Mouse (Mus musculus): ENCODE data around the gene Ing2. TPM values are rescaled to one million over a fixed set of nuclear protein-coding genes. Genes with fewer than 3 reads are reported as not detected.

Gene Ing2
- polyA plus RNA-seq, 1 experiment = 9.3 TPM

- WGBS = 70% methylated on average over 9 of the region's 9 CpGs
- no peak for DNase-seq
- TF ChIP-seq CTCF (conservative IDR thresholded peaks at IDR 0.05; ENCODE audit: insufficient read depth, insufficient read length, low read depth, low read length) = no peak
- TF ChIP-seq POLR2A (IDR thresholded peaks at IDR 0.05; ENCODE audit: low read depth, low read length) = no peak
- Histone ChIP-seq H3K4me3 (ENCODE audit: insufficient read depth, low read depth, low read length) (no peak overlapping the region), H3K27me3 (replicated peaks; ENCODE audit: control insufficient read depth, insufficient read depth, low read length) (no peaks in the 10 kb centered on the region), H3K36me3 (ENCODE audit: control insufficient read depth, insufficient read depth, low read length) (no peaks in the 10 kb centered on the region), H3K4me1 (ENCODE audit: control insufficient read depth, insufficient read depth, low read length) (no peaks in the 10 kb centered on the region), H3K27ac (ENCODE audit: insufficient read depth, low read depth, low read length) (no peak overlapping the region)
Observed at GRCm38 (mm10) chr8:47642514-47643064, 32.8 kb downstream of the Ing2 start.

DNA sequence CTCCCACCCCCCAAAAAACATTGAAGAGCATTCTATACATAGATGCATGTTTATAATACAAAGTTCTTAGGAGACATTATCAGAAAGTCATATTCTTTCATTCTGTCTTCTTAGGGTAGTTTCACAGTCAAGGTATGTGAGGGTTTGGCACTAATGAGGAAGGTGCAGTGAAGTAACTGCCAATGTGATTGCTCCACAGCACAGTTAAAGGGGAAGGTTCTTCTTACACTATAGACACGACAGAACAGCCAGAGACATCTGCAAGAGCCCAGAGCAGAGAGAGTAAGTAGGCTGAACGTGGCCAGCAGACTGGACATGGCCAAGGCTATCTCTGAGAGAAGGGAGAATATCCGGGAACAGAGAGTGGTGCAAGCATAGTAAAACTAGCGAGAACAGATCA is 38.2 kb downstream of the Ing2 start:
- no peak for DNase-seq

GRCm38 (mm10) chr8:47636032-47636431 is 39.3 kb downstream of the Ing2 start:
- Histone ChIP-seq H3K27me3 (replicated peaks; ENCODE audit: control insufficient read depth, insufficient read depth, low read length) (no peaks in the 10 kb centered on the region), H3K4me3 (ENCODE audit: insufficient read depth, low read depth, low read length) (no peak overlapping the region), H3K4me1 (ENCODE audit: control insufficient read depth, insufficient read depth, low read length) (no peaks in the 10 kb centered on the region), H3K36me3 (ENCODE audit: control insufficient read depth, insufficient read depth, low read length) (no peaks in the 10 kb centered on the region), H3K27ac (ENCODE audit: insufficient read depth, low read depth, low read length) (no peak overlapping the region)
- WGBS = 65% methylated on average over 3 of the region's 3 CpGs
- no peak for DNase-seq
- TF ChIP-seq CTCF (conservative IDR thresholded peaks at IDR 0.05; ENCODE audit: insufficient read depth, insufficient read length, low read depth, low read length) (no peak), POLR2A (IDR thresholded peaks at IDR 0.05; ENCODE audit: low read depth, low read length) (no peak)

More for the DNA sequence above, 38.2 kb downstream of the Ing2 start:
- Histone ChIP-seq H3K27ac (ENCODE audit: insufficient read depth, low read depth, low read length) (no peak overlapping the region), H3K36me3 (ENCODE audit: control insufficient read depth, insufficient read depth, low read length) (no peaks in the 10 kb centered on the region), H3K27me3 (replicated peaks; ENCODE audit: control insufficient read depth, insufficient read depth, low read length) (no peaks in the 10 kb centered on the region), H3K4me3 (ENCODE audit: insufficient read depth, low read depth, low read length) (no peak overlapping the region), H3K4me1 (ENCODE audit: control insufficient read depth, insufficient read depth, low read length) (no peaks in the 10 kb centered on the region)
- 68% methylated on average over 4 of the region's 4 CpGs for WGBS
- no peak for TF ChIP-seq POLR2A (IDR thresholded peaks at IDR 0.05; ENCODE audit: low read depth, low read length)
- TF ChIP-seq CTCF (conservative IDR thresholded peaks at IDR 0.05; ENCODE audit: insufficient read depth, insufficient read length, low read depth, low read length) = no peak

- Histone ChIP-seq H3K27ac (ENCODE audit: insufficient read depth, low read depth, low read length) (no peak overlapping the region), H3K27me3 (replicated peaks; ENCODE audit: control insufficient read depth, insufficient read depth, low read length) (no peaks in the 10 kb centered on the region), H3K4me1 (ENCODE audit: control insufficient read depth, insufficient read depth, low read length) (no peaks in the 10 kb centered on the region), H3K36me3 (ENCODE audit: control insufficient read depth, insufficient read depth, low read length) (no peaks in the 10 kb centered on the region), H3K4me3 (ENCODE audit: insufficient read depth, low read depth, low read length) (no peak overlapping the region)
- TF ChIP-seq CTCF (conservative IDR thresholded peaks at IDR 0.05; ENCODE audit: insufficient read depth, insufficient read length, low read depth, low read length) = no peak
- no peak for TF ChIP-seq POLR2A (IDR thresholded peaks at IDR 0.05; ENCODE audit: low read depth, low read length)
- WGBS = 54% methylated on average over 10 of the region's 10 CpGs
- DNase-seq = no peak
Observed at GRCm38 (mm10) chr8:47634791-47635341, 40.5 kb downstream of the Ing2 start.

DNA sequence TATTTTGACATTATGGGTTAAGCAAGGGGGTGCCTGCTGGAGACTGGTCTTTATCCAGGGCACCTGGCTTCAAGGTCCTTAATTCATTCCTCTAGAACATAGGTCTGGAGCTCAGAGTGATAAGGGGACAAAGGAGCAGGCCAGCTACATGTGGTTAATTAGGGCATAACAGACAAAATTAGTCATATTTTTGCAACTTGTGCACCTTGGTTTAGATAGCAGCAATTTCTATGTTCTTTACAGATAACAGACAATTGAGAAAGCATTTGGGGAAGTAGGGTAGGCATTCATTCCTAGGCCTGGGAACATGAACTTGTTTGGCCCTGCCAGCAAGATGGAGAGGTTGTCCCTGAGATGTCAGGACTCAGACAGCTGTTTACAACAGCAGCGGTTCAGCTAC is 54.2 kb downstream of the Ing2 start:
- 100% methylated on average over 1 of the region's 1 CpGs for WGBS
- TF ChIP-seq CTCF (conservative IDR thresholded peaks at IDR 0.05; ENCODE audit: insufficient read depth, insufficient read length, low read depth, low read length) = no peak
- no peak for TF ChIP-seq POLR2A (IDR thresholded peaks at IDR 0.05; ENCODE audit: low read depth, low read length)
- no peak for DNase-seq

More for the DNA sequence above, 54.2 kb downstream of the Ing2 start:
- no peak overlapping the region for H3K27ac ChIP-seq (ENCODE audit: insufficient read depth, low read depth, low read length)
- H3K27me3 ChIP-seq (replicated peaks; ENCODE audit: control insufficient read depth, insufficient read depth, low read length) = no peaks in the 10 kb centered on the region
- no peaks in the 10 kb centered on the region for H3K36me3 ChIP-seq (ENCODE audit: control insufficient read depth, insufficient read depth, low read length)
- no peaks in the 10 kb centered on the region for H3K4me1 ChIP-seq (ENCODE audit: control insufficient read depth, insufficient read depth, low read length)
- no peak overlapping the region for H3K4me3 ChIP-seq (ENCODE audit: insufficient read depth, low read depth, low read length)

Other genes starting within 250 kb of the Ing2 start
- 2.2 TPM in 2 replicates for gene Stox2, start 229.2 kb downstream of the Ing2 start, polyA plus RNA-seq (2012; rRNA removed)
- 22.9 TPM in 2 replicates for gene Trappc11, start 142.1 kb downstream of the Ing2 start, polyA plus RNA-seq (2012; rRNA removed)
- 16.7 and 16.8 TPM in 2 replicates for gene Rwdd4a, start 141.9 kb downstream of the Ing2 start, polyA plus RNA-seq (2012; rRNA removed)
- gene Cdkn2aip, start 38.4 kb upstream of the Ing2 start, polyA plus RNA-seq (2012; rRNA removed) = 3.9 and 6.3 TPM in 2 replicates
- gene Cldn24, start 146.6 kb upstream of the Ing2 start, polyA plus RNA-seq (2012; rRNA removed) = not detected in 2 replicates
- 0.77 and 1.3 TPM in 2 replicates for gene Cldn22, start 148.9 kb upstream of the Ing2 start, polyA plus RNA-seq (2012; rRNA removed)

Data from kidney, adult 2 months (tissue).